Mouse (Mus musculus): ENCODE results near the gene Cdc37l1.

Cdc37l1 gene

GRCm38 (mm10) chr19:29045956-29046650, 56.0 kb downstream of the Cdc37l1 start:
- no peak for DNase-seq (ENCODE audit: extremely low read depth, low read depth, low spot score)

GRCm38 (mm10) chr19:29046961-29047333, 56.8 kb downstream of the Cdc37l1 start:
- no peak for DNase-seq (ENCODE audit: extremely low read depth, low read depth, low spot score)

- DNase-seq (ENCODE audit: extremely low read depth, low read depth, low spot score): no peak
Measured at GRCm38 (mm10) chr19:29047334-29048170, 57.4 kb downstream of the Cdc37l1 start, which contains the start of gene Ak3. TSS of gene Ak3 (minus strand) at chr19:29047961.

- peak; percentile 74 for DNase-seq (ENCODE audit: extremely low read depth, low read depth, low spot score)
Measured at GRCm38 (mm10) chr19:29049401-29050075, 59.4 kb downstream of the Cdc37l1 start.

- DNase-seq (ENCODE audit: extremely low read depth, low read depth, low spot score): peak; percentile 85
Measured at GRCm38 (mm10) chr19:29050186-29050980, 60.2 kb downstream of the Cdc37l1 start.

GRCm38 (mm10) chr19:29052786-29053185, 62.6 kb downstream of the Cdc37l1 start:
- no peak for DNase-seq (ENCODE audit: extremely low read depth, low read depth, low spot score)

GRCm38 (mm10) chr19:29054594-29054993, 64.4 kb downstream of the Cdc37l1 start:
- DNase-seq (ENCODE audit: extremely low read depth, low read depth, low spot score): no peak

- no peak for DNase-seq (ENCODE audit: extremely low read depth, low read depth, low spot score)
Measured at GRCm38 (mm10) chr19:29055469-29055868, 65.3 kb downstream of the Cdc37l1 start.

- DNase-seq (ENCODE audit: extremely low read depth, low read depth, low spot score): no peak
Measured at GRCm38 (mm10) chr19:29058741-29059140, 68.6 kb downstream of the Cdc37l1 start.

GRCm38 (mm10) chr19:29059688-29060087, 69.5 kb downstream of the Cdc37l1 start:
- DNase-seq (ENCODE audit: extremely low read depth, low read depth, low spot score): no peak

GRCm38 (mm10) chr19:29060299-29060698, 70.1 kb downstream of the Cdc37l1 start:
- DNase-seq (ENCODE audit: extremely low read depth, low read depth, low spot score): no peak

- no peak for DNase-seq (ENCODE audit: extremely low read depth, low read depth, low spot score)
Measured at GRCm38 (mm10) chr19:29063009-29063408, 72.9 kb downstream of the Cdc37l1 start.

GRCm38 (mm10) chr19:29063577-29064363, 73.6 kb downstream of the Cdc37l1 start:
- DNase-seq (ENCODE audit: extremely low read depth, low read depth, low spot score): no peak

- DNase-seq (ENCODE audit: extremely low read depth, low read depth, low spot score): no peak
Measured at GRCm38 (mm10) chr19:29064451-29065102, 74.4 kb downstream of the Cdc37l1 start.

GRCm38 (mm10) chr19:29066981-29067471, 76.9 kb downstream of the Cdc37l1 start:
- peak; percentile 57 for DNase-seq (ENCODE audit: extremely low read depth, low read depth, low spot score)

- no peak for DNase-seq (ENCODE audit: extremely low read depth, low read depth, low spot score)
Measured at GRCm38 (mm10) chr19:29069195-29069594, 79.0 kb downstream of the Cdc37l1 start.

- DNase-seq (ENCODE audit: extremely low read depth, low read depth, low spot score): no peak
Measured at GRCm38 (mm10) chr19:29074802-29075201, 84.7 kb downstream of the Cdc37l1 start.

All from fat pad, adult 2 months (tissue).